Mouse (Mus musculus) yolk sac, embryonic 10.5 days (tissue): Measurements from ENCODE around the gene Slc7a11.

ENCODE experiments used
- DNase-seq: peaks from one replicate; pipeline ENCODE4 v3.0.0-alpha.2; 2017; ENCODE audit warnings: low spot score

The Slc7a11 gene

GRCm38 (mm10) chr3:49856797-49857196, 586.6 kb downstream of the Slc7a11 start:
- no peak for DNase-seq

- no peak for DNase-seq
Measured at GRCm38 (mm10) chr3:49854277-49854676, 589.1 kb downstream of the Slc7a11 start.

GRCm38 (mm10) chr3:49842971-49843370, 600.4 kb downstream of the Slc7a11 start:
- DNase-seq: no peak
